Mouse (Mus musculus): Measurements from ENCODE around the gene Cdsn.

GRCm38 (mm10) chr17:35502762-35503161 is 49.2 kb upstream of the Cdsn start:
- TF ChIP-seq CTCF (IDR thresholded peaks at IDR 0.05; ENCODE audit: low read depth) (no peak), EP300 (IDR thresholded peaks at IDR 0.05; ENCODE audit: low read depth) (no peak)
